Mouse (Mus musculus) lung, embryonic 16.5 days (tissue): Measurements from ENCODE around the gene 4931409K22Rik. TPM values are rescaled to one million over a fixed set of nuclear protein-coding genes. Genes with fewer than 3 reads are reported as not detected.

Experiments
- ATAC-seq: fragments of 200-750 bp; cut with Nextera tagmentation; 2 replicates; pipeline ENCODE4 v1.8.0; 2017; ENCODE audit warnings: low read depth, mild to moderate bottlenecking, moderate library complexity
- H3K27ac ChIP-seq: fragments of 300-500 bp; sonication (generic); 2 replicates; pipeline ENCODE4 v1.5.1; 2014; ENCODE audit warnings: mild to moderate bottlenecking, control low read depth, low read length
- H3K27me3 ChIP-seq: fragments of 300-500 bp; sonication (generic); 2 replicates; pipeline ENCODE4 v1.6.1; 2014; ENCODE audit warnings: low read depth, low read length, mixed read lengths; ENCODE audit not compliant: control insufficient read depth, insufficient read depth
- H3K36me3 ChIP-seq: fragments of 300-500 bp; sonication (generic); 2 replicates; pipeline ENCODE4 v1.6.1; 2014; ENCODE audit warnings: low read length; ENCODE audit not compliant: control insufficient read depth, insufficient read depth
- H3K4me1 ChIP-seq: fragments of 300-500 bp; sonication (generic); replicated peaks from 2 replicates; pipeline ENCODE4 v1.6.1; 2014; ENCODE audit warnings: low read length, mixed read lengths; ENCODE audit not compliant: control insufficient read depth, insufficient read depth
- H3K4me2 ChIP-seq: fragments of 300-500 bp; sonication (generic); 2 replicates; pipeline ENCODE4 v1.6.1; 2014; ENCODE audit warnings: low read depth, low read length, control low read depth
- H3K4me3 ChIP-seq: fragments of 300-500 bp; sonication (generic); 2 replicates; pipeline ENCODE4 v1.5.1; 2014; ENCODE audit warnings: mild to moderate bottlenecking, low read length, control low read depth
- H3K9ac ChIP-seq: fragments of 300-500 bp; sonication (generic); 2 replicates; pipeline ENCODE4 v1.6.1; 2014; ENCODE audit warnings: low read length, control low read depth
- H3K9me3 ChIP-seq: fragments of 300-500 bp; sonication (generic); 2 replicates; pipeline ENCODE4 v1.6.1; 2016; ENCODE audit warnings: low read length; ENCODE audit not compliant: control insufficient read depth
- WGBS: fragments of 180-500 bp; shearing (Covaris S2); extraction: QIAGEN DNeasy Blood & Tissue Kit; methylation state at CpG from one replicate; pipeline ENCODE4 v1.1.7; 2014; 5-methylcytosine and 5-hydroxymethylcytosine counted together
- polyA plus RNA-seq: library from polyadenylated mRNA; unstranded; fragments of >200 nt; fragmentation: Nextera tagmentation; extraction: Ambion mirVana; gene quantifications from 2 replicates; pipeline ENCODE4 v1.2.1, GENCODE M21; 2015

4931409K22Rik gene
- polyA plus RNA-seq, 1 experiment from 2014 or later: not detected

DNA sequence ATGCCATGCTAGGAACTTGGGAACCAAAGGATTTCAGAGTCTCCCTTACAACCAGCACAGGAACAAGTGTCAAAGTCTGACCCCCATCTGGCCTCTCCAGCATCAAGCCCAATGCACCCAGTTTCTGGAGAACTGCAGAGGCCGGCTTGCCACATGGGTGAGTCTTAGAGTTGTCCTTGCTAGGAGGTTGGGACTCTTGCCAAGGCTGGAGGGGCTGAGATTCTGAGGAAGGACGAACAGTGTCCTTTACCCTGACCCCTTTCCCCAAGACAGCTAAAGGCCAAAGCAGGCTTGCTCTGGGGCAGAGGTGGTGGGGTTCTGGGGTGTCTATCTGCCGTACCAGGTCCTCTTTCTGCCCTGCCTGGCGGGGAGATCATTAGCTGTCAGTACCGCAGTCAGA lies 20.1 kb downstream of the 4931409K22Rik start:
- no peak for ATAC-seq
- no peak overlapping the region for H3K4me2 ChIP-seq
- no peak overlapping the region for H3K27ac ChIP-seq
- H3K4me1 ChIP-seq: peaks cover 12% of the 10 kb centered on the region
- H3K36me3 ChIP-seq: no peaks in the 10 kb centered on the region
- 80% methylated on average over 5 of the region's 5 CpGs for WGBS
- no peak overlapping the region for H3K4me3 ChIP-seq
- no peaks in the 10 kb centered on the region for H3K9me3 ChIP-seq
- H3K9ac ChIP-seq: no peak overlapping the region
- H3K27me3 ChIP-seq: peaks cover 6% of the 10 kb centered on the region; the same call in 1 of the 2 replicates

DNA sequence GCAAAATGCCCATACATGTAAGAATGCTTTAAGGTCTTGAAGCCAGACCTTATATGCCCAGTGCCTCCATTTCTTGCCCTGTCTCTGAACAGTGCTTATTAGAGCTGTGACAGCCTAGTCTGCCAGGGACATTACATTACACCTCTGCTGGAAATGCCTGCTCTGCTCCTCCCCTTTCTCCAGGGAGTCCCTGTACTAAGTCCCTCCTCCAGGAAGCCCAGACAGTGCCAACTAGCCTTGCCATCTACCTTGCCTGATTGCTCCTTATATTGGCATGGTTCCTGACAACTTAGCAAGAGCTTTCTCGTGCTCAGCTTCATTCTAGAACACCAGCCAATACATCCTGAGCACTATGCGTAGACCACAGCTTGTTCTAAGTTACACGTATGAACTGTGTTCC lies 20.9 kb downstream of the 4931409K22Rik start:
- ATAC-seq: no peak
- H3K27ac ChIP-seq: no peak overlapping the region
- H3K4me1 ChIP-seq: peaks cover 5% of the 10 kb centered on the region
- H3K4me3 ChIP-seq: no peak overlapping the region
- no peaks in the 10 kb centered on the region for H3K36me3 ChIP-seq
- H3K27me3 ChIP-seq: peaks cover 9% of the 10 kb centered on the region; the same call in 1 of the 2 replicates
- no peak overlapping the region for H3K9ac ChIP-seq
- 68% methylated on average over 3 of the region's 3 CpGs for WGBS
- no peaks in the 10 kb centered on the region for H3K9me3 ChIP-seq
- H3K4me2 ChIP-seq: no peak overlapping the region

DNA sequence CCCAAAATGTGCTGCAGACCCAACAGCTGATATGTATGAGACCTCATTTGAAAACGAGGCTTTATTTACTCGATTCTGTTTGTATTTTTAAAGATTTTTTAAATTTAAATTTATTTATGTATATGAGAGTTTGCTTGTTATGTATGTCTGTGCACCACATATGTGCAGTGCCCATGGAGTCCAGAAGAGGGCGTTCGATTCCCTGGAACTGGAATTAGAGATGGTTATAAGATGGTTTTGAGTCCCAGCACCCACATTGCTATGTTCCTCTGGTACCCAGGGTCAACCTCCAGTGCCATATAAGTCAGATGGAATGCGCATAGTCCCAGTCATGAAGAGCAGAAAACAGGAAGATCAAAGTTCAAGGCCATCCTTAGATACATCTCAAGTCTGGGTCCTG lies 22.3 kb downstream of the 4931409K22Rik start:
- whole genome bisulfite sequencing: 47% methylated on average over 5 of the region's 5 CpGs
- no peaks in the 10 kb centered on the region for H3K36me3 ChIP-seq
- ATAC-seq: no peak

DNA sequence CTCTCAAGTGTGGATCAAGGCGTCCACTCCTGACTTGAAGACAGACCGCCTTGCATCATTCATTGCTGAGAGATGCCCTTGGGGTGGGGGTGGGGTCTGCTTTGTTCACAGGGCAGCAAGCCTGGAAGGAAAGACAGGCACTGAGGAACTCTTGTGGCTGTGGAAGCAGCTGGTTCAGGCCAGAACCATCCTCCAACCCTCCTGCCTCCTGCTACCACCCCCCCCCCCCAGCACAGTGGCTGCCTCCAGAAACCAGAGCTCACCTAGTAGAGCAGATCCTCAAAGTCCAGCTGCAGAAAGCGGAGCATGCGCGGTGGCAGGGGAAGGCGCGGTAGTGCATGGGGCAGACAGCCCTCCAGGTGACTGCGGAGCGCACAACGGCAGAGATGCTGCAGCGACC lies 23.2 kb downstream of the 4931409K22Rik start:
- Histone ChIP-seq H3K9me3 (no peaks in the 10 kb centered on the region), H3K36me3 (no peaks in the 10 kb centered on the region), H3K9ac (no peak overlapping the region), H3K4me1 (no peaks in the 10 kb centered on the region), H3K27me3 (peaks cover 26% of the 10 kb centered on the region), H3K4me2 (no peak overlapping the region), H3K27ac (no peak overlapping the region), H3K4me3 (no peak overlapping the region)
- no peak for ATAC-seq
- 50% methylated on average over 11 of the region's 11 CpGs for WGBS

More for the DNA sequence above, 22.3 kb downstream of the 4931409K22Rik start:
- Histone ChIP-seq H3K4me1 (no peaks in the 10 kb centered on the region), H3K27me3 (peaks cover 17% of the 10 kb centered on the region), H3K9ac (no peak overlapping the region), H3K4me3 (no peak overlapping the region), H3K27ac (no peak overlapping the region), H3K4me2 (no peak overlapping the region), H3K9me3 (no peaks in the 10 kb centered on the region)

DNA sequence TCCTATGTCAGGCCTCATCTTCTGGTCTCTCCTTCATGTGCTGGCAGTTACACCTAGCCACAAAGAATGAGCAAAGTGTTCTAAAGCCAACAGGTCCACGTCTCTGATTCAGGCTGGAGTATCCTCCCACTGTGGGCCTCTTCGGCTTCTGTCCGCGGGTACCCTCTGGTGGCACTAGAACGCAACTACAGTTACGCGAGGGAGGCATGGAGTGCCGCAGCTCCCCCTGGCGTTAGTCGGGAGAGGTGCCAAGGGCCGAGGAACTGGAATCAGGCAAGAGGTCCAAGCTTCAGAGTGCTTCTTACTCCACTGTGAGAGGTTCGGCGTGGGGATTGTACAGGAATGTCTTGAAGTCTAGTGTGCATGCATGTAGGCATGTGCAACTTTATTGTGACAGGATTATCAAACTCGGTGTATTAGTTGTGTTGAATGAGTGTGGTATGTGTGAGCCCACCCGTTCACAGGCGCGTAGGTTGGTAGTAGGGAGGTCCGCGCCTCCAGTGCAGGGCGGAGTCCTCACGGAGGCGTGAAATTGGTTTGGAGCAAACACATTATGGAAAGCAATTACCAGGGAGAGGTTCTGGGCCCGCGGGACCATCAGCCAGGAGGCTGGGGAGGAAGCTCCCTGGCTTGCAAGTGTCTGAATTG lies 26.4 kb downstream of the 4931409K22Rik start:
- no peak overlapping the region for H3K4me3 ChIP-seq
- peaks cover 12% of the 10 kb centered on the region for H3K4me1 ChIP-seq
- H3K9me3 ChIP-seq: no peaks in the 10 kb centered on the region
- no peaks in the 10 kb centered on the region for H3K36me3 ChIP-seq
- peak; percentile 62 for ATAC-seq
- H3K27ac ChIP-seq: no peak overlapping the region
- H3K9ac ChIP-seq: no peak overlapping the region
- peaks cover 55% of the 10 kb centered on the region for H3K27me3 ChIP-seq
- WGBS: 18% methylated on average over 24 of the region's 24 CpGs
- H3K4me2 ChIP-seq: no peak overlapping the region

DNA sequence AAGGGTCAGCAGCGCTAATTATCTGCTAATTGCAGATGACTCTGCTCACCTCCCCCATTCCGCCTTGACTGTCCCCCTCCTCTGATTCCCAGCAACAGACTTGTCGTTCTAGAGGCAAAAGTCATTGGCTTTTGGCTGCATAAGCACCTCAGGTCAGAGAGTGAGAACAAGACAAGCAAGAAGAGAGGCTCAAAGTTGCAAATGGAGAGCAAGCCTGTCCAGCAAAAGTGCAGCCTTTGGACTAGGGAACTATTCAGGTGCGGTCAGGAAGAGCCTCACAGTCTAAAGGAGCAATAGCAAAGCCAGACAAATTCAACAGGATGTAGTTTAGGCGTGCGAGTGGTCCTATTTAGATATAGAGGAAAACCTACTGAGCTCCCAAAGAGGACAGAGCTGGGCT lies 28.8 kb downstream of the 4931409K22Rik start:
- no peak for ATAC-seq
- no peak overlapping the region for H3K4me2 ChIP-seq
- no peak overlapping the region for H3K4me3 ChIP-seq
- WGBS: 17% methylated on average over 6 of the region's 6 CpGs
- H3K27me3 ChIP-seq: peaks cover 79% of the 10 kb centered on the region
- H3K9me3 ChIP-seq: no peaks in the 10 kb centered on the region
- no peaks in the 10 kb centered on the region for H3K36me3 ChIP-seq
- H3K4me1 ChIP-seq: peaks cover 12% of the 10 kb centered on the region
- no peak overlapping the region for H3K9ac ChIP-seq
- no peak overlapping the region for H3K27ac ChIP-seq

DNA sequence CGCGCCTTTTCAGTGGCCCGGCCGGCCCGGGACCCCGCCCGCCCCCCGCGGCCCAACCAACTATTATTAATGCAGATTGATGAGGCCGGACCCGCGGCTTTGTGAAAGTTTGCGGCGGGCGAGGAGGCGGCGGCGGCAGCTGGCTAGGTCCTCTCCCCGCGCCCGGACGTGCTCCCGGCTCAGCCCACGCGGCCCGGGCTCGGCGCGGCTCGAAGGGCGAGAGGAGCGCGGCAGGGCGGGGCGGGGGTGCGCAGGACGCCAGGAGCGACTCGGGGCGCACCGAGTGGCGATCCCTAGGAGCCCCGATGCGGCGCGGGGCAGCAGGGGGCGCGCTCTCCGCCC lies 29.7 kb downstream of the 4931409K22Rik start, which contains the start of gene Gbx1:
Gbx1 (minus strand) TSS at position 314 of the 342 bp plus-strand sequence.
- peaks cover 12% of the 10 kb centered on the region for H3K4me1 ChIP-seq
- peak within 1 kb of the TSS; percentile 26; the same call in 1 of the 2 replicates for H3K9ac ChIP-seq
- ATAC-seq: peak; percentile 56
- H3K4me3 ChIP-seq: peak within 1 kb of the TSS; percentile 46
- peak within 1 kb of the TSS; percentile 82 for H3K4me2 ChIP-seq
- no peak within 1 kb of the TSS for H3K27ac ChIP-seq
- H3K9me3 ChIP-seq: no peaks in the 10 kb centered on the region
- H3K27me3 ChIP-seq: peaks cover 88% of the 10 kb centered on the region
- under 1% methylated on average over 43 of the region's 49 CpGs for WGBS
- H3K36me3 ChIP-seq: no peaks in the 10 kb centered on the region

DNA sequence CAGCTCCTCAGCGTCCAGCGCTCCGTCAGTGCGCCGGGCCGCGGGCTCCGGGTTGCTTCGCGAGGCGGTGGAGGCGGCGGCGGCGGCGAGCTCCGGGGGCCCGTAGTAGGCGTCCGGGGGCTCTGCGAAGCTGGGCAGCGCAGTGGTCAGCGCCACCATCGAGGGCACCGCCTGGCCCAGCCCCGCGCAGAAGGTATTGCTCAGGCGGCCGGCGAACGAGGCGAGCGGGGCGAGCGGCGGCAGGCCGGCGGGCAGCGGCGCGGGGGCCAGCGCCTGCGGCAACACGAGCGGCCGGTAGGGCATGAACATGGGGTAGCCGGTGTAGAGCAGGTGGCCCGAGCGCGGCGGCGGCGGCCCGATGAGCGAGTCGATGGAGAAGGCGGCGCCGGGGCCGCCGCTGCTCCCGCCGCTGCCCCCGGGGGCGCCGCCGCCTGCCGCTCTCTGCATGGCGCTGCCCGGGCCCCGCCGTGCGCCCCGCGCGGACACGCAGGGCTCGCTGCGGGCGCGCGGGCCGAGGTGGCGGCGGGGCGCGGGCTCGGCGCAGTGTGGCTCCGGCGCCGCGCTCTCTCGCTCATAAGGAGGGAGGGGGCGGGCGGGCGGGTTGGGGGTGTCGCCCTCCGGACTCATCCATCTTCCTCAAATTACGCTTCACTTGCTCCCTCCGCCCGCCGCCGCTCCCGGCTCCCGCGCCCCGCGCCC lies 30.3 kb downstream of the 4931409K22Rik start:
- peak; percentile 37; the same call in 1 of the 2 replicates for ATAC-seq
- peak overlapping the region; percentile 82 for H3K4me2 ChIP-seq
- H3K9me3 ChIP-seq: no peaks in the 10 kb centered on the region
- peak overlapping the region; percentile 26; the same call in 1 of the 2 replicates for H3K9ac ChIP-seq
- peak overlapping the region; percentile 46 for H3K4me3 ChIP-seq
- H3K27me3 ChIP-seq: peaks cover 89% of the 10 kb centered on the region
- H3K4me1 ChIP-seq: peaks cover 12% of the 10 kb centered on the region
- 0% methylated on average over 49 of the region's 109 CpGs for WGBS
- no peaks in the 10 kb centered on the region for H3K36me3 ChIP-seq
- no peak overlapping the region for H3K27ac ChIP-seq

DNA sequence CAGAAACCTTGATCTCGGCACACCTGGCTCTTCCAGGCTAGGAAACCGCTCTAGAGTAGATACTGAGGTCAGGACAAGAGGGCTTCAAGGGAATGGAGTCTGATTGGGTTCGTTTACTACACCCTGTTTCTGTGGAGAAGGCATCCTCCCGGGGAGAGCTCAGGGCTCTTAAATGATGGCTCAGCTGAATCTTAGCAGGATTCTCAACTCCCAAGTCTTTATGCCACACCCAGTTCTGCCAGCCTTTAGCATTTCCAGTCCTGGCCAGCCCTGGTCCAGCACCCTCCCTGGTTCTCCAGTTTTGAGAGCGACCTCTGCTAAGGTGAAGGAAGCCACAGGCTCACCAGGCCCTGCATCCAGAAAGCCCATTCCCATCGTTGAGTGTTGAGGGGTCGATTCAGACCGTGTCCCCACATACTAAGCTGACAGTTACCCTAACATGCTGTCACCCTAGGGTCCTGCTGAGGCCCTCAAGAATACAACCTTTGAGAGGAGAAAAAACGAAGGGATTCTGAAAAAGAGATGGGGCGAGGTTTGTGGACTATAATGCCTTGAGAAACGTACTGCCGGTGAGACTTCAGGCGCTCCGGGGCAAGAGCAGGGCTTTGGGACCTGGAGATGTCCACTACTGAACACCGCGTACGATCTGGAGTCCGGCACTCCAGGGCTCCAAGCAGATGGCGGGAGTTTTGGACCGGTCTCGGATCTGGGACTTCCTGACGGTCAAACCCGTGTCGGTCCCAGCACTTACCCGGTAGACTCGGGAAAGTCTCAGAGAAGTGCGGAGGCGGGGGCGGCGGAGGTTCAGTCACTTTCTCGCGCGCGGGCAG lies 31.0 kb downstream of the 4931409K22Rik start:
- no peaks in the 10 kb centered on the region for H3K9me3 ChIP-seq
- H3K36me3 ChIP-seq: no peaks in the 10 kb centered on the region
- peaks cover 12% of the 10 kb centered on the region for H3K4me1 ChIP-seq
- no peak for ATAC-seq
- no peak overlapping the region for H3K27ac ChIP-seq
- peak overlapping the region; percentile 46 for H3K4me3 ChIP-seq
- H3K4me2 ChIP-seq: peak overlapping the region; percentile 82
- 3% methylated on average over 34 of the region's 34 CpGs for WGBS
- H3K27me3 ChIP-seq: peaks cover 87% of the 10 kb centered on the region
- no peak overlapping the region for H3K9ac ChIP-seq
